Mouse (Mus musculus) spleen, adult 2 months (tissue): ENCODE measurements around the gene Pheta2. TPM values are rescaled to one million over a fixed set of nuclear protein-coding genes. Genes with fewer than 3 reads are reported as not detected.

Source experiments
- DNase-seq, 2 experiments: peaks; one replicate each; pipeline versions ENCODE4 v3.0.0 to v3.0.0-alpha.2; 2012 to 2021; ENCODE audit warnings: low spot score in 2 of 2, low read depth in 1 of 2
- H3K27ac ChIP-seq: fragments of 200-500 bp; 2 replicates; pipeline ENCODE4 v1.5.1; 2012; ENCODE audit warnings: low read length, inconsistent platforms; ENCODE audit not compliant: insufficient read depth
- H3K27me3 ChIP-seq: fragments of 200-500 bp; 2 replicates; pipeline ENCODE4 v1.6.1; 2012; ENCODE audit warnings: mild to moderate bottlenecking, moderate library complexity, low read length, inconsistent platforms; ENCODE audit not compliant: control insufficient read depth, insufficient read depth
- H3K36me3 ChIP-seq: fragments of 200-500 bp; 2 replicates; pipeline ENCODE4 v1.6.1; 2012; ENCODE audit warnings: mild to moderate bottlenecking, low read length, inconsistent platforms; ENCODE audit not compliant: control insufficient read depth, insufficient read depth
- H3K4me1 ChIP-seq: fragments of 200-500 bp; 2 replicates; pipeline ENCODE4 v1.6.1; 2011; ENCODE audit warnings: inconsistent platforms; ENCODE audit not compliant: control insufficient read depth, insufficient read depth, insufficient read length
- H3K4me3 ChIP-seq: fragments of 200-500 bp; 2 replicates; pipeline ENCODE4 v1.5.1; 2011; ENCODE audit warnings: mild to moderate bottlenecking, inconsistent platforms; ENCODE audit not compliant: insufficient read depth, insufficient read length; ENCODE audit errors: extremely low read depth
- CTCF ChIP-seq: fragments of 200-500 bp; IDR thresholded peaks from 2 replicates; pipeline ENCODE4 v1.5.1; 2011; ENCODE audit warnings: mild to moderate bottlenecking, inconsistent platforms; ENCODE audit not compliant: insufficient read depth, insufficient read length, insufficient replicate concordance; ENCODE audit errors: extremely low read depth
- POLR2A ChIP-seq: fragments of 200-500 bp; IDR thresholded peaks from 2 replicates; pipeline ENCODE4 v1.6.1; 2011; ENCODE audit warnings: low read depth, low read length, inconsistent platforms
- WGBS: fragments of 180-500 bp; shearing (Covaris S2); methylation state at CpG from one replicate; pipeline ENCODE4 v1.1.7; 2018; 5-methylcytosine and 5-hydroxymethylcytosine counted together
- polyA plus RNA-seq: library from polyadenylated mRNA; depleted of rRNA; stranded (reverse); fragments of >200 nt; gene quantifications from 2 replicates; pipeline ENCODE4 v1.2.3, GENCODE M21; 2012; rRNA removed

Gene Pheta2
- 5.1 and 5.5 TPM in 2 replicates for polyA plus RNA-seq

DNA sequence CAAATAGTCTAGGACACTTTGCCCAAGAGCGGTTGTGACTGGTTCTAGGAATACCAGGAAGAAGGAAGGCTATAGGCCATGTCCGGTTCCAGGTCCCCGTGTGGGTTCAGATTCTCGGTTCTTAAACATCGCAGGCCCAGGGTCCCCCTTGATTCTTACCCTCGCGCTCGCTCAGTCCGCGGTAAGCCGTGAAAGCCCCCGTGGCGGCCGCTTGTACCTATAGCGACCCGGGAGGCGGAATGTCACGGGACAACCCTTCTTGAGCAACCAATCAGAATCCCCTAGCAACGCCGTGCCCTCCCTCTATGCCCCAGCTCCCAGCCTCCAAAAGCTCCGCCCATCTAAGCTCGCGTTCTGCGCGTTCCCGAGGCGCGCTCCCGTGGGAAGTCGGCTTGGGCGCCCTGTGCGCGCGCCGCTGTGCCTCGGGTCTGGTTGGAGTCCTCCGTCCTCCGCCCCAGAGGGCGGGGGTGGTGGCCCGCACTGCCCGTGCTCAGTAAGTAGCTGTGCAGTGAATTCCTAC is at the start of gene Pheta2, which contains the start of the genes Naga and Smdt1:
Gene Pheta2, plus strand, starts transcription at position 350 of the 520 bp plus-strand sequence.
Gene Naga, minus strand, starts transcription at position 333 of the 520 bp plus-strand sequence.
Gene Smdt1, plus strand, starts transcription at position 367 of the 520 bp plus-strand sequence.
- under 1% methylated on average over 41 of the region's 41 CpGs for WGBS
- TF ChIP-seq POLR2A, result no peak
- no peaks in the 10 kb centered on the region for H3K27me3 ChIP-seq
- peak within 1 kb of the TSS; percentile 27; the same call in 1 of the 2 replicates for H3K27ac ChIP-seq
- peaks cover 8% of the 10 kb centered on the region for H3K4me1 ChIP-seq
- H3K4me3 ChIP-seq, result peak within 1 kb of the TSS; percentile 73
- peaks cover 13% of the 10 kb centered on the region for H3K36me3 ChIP-seq
- peak; percentile 83 to 89 for DNase-seq

DNA sequence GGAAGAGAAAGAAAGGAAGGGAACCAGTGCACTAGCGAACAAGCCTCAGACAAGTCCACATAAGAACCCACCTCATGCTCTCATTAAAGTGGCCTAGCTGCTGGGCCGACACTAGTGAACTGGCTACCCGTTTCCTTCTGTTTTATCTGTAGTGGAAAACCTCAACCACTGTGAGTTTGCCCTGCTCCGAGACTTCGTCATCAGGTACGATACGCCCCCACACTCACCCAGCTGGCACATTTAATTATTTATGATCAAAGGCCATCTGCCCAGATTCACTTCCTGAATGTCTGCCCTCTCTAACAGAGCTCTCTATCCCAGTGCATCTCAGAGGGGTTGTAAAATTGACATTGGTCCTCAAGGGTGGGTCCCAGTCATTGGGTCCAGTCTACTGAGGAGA is 48.5 kb upstream of the Pheta2 start:
- Histone ChIP-seq H3K27ac (no peak overlapping the region), H3K4me3 (no peak overlapping the region), H3K36me3 (no peaks in the 10 kb centered on the region), H3K4me1 (no peaks in the 10 kb centered on the region), H3K27me3 (no peaks in the 10 kb centered on the region)
- 42% methylated on average over 7 of the region's 7 CpGs for WGBS
- TF ChIP-seq POLR2A, result no peak
- TF ChIP-seq CTCF, result no peak
- DNase-seq, result no peak

DNA sequence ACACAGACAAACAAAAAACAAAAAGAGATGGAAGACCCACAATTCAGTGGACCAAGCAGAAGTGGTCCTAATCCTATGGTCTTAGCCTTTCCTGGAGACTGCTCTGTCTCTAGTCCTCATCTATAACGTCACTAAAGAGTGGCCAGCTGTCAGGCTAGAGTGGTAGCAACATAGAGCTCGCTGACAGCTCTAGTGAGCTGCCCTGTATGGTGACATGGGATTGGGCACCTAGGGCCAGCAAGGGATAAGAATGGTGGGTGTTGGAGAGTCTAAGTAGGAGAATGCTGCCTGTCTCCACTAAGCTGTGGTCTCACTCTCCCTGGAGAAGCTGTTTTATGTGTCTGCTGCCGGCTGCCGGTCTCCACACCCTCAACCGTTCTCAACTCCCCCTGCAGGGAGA is 45.9 kb upstream of the Pheta2 start:
- TF ChIP-seq CTCF (no peak), POLR2A (no peak)
- 38% methylated on average over 5 of the region's 5 CpGs for WGBS
- H3K27ac ChIP-seq, result no peak overlapping the region
- H3K27me3 ChIP-seq, result no peaks in the 10 kb centered on the region
- no peak overlapping the region for H3K4me3 ChIP-seq
- no peak for DNase-seq
- H3K4me1 ChIP-seq, result no peaks in the 10 kb centered on the region
- no peaks in the 10 kb centered on the region for H3K36me3 ChIP-seq

DNA sequence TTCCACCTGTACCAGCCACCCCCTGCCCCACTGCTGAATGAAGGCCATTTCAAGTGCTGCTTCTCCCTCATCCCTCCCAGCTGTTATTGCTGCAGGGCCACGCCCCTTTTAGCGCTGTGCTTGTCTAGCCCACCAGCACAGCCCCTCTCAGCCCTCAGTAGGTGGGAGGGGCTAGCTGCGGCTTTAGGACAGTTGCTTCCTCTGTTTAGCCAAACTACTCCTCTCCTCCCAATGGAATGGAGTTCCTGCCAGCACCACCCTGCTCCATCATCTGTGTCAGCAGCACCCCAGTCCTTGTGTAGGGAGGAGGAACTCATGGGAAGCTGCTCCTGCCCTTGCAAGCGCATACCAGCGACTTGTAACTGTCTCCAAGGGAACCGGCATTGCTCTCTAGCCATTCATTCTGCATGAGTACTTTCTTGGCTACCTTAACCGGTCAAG is 45.5 kb upstream of the Pheta2 start:
- WGBS, result 31% methylated on average over 7 of the region's 7 CpGs
- Histone ChIP-seq H3K36me3 (no peaks in the 10 kb centered on the region), H3K27me3 (no peaks in the 10 kb centered on the region), H3K4me3 (no peak overlapping the region), H3K4me1 (no peaks in the 10 kb centered on the region), H3K27ac (no peak overlapping the region)
- TF ChIP-seq POLR2A, result no peak
- no peak for TF ChIP-seq CTCF
- no peak for DNase-seq

DNA sequence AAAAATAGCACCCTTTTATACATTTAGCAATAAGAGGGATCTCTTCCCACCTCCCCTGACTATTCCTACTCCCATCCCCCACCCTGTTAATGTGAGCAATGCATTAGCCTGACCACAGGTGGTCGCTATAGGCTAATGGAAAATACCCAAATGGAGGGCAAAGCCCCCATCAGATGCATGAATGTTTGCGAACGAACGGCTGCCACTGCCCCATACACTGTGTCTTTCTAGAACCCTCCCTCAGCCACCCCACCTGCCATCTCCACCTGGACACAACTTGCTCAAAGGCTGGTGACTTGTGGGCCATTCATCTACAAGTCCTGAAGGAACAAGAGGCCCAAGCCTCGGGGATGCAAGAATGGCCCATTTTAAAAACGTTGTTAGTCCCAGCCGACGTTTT is 44.7 kb upstream of the Pheta2 start:
- Histone ChIP-seq H3K4me3 (no peak overlapping the region), H3K36me3 (no peaks in the 10 kb centered on the region), H3K27me3 (no peaks in the 10 kb centered on the region), H3K27ac (no peak overlapping the region), H3K4me1 (no peaks in the 10 kb centered on the region; the same call in 1 of the 2 replicates)
- TF ChIP-seq CTCF (no peak), POLR2A (no peak)
- 56% methylated on average over 8 of the region's 8 CpGs for WGBS
- DNase-seq, result no peak

GRCm38 (mm10) chr15:82298764-82299561 is 39.8 kb upstream of the Pheta2 start, which contains the start of gene Wbp2nl:
Gene Wbp2nl, plus strand, starts transcription at chr15:82298954.
- Histone ChIP-seq H3K36me3 (no peaks in the 10 kb centered on the region), H3K4me3 (no peak within 1 kb of the TSS), H3K4me1 (no peaks in the 10 kb centered on the region; the same call in 1 of the 2 replicates), H3K27me3 (no peaks in the 10 kb centered on the region; the same call in 1 of the 2 replicates), H3K27ac (no peak within 1 kb of the TSS)
- 67% methylated on average over 39 of the region's 39 CpGs for WGBS
- TF ChIP-seq POLR2A (no peak), CTCF (no peak)
- DNase-seq, result no peak

GRCm38 (mm10) chr15:82307107-82307506 is 31.6 kb upstream of the Pheta2 start:
- 88% methylated on average over 3 of the region's 3 CpGs for WGBS
- DNase-seq, result no peak
- no peak for TF ChIP-seq POLR2A
- no peak for TF ChIP-seq CTCF
- H3K4me1 ChIP-seq, result no peaks in the 10 kb centered on the region
- no peaks in the 10 kb centered on the region for H3K36me3 ChIP-seq
- peaks cover 2% of the 10 kb centered on the region; the same call in 1 of the 2 replicates for H3K27me3 ChIP-seq
- H3K4me3 ChIP-seq, result no peak overlapping the region
- no peak overlapping the region for H3K27ac ChIP-seq
